Mouse (Mus musculus) liver, embryonic 14.5 days (tissue): ENCODE data around the gene Gm15319.
"Not testable (repeated sequence)": the region's sequence is repeated elsewhere in the genome, so short reads cannot be mapped to it uniquely, and the experiment has no call there.

Experiments used
- CTCF ChIP-seq: IDR thresholded peaks from 2 replicates; pipeline ENCODE4 v1.5.1; 2016; ENCODE audit warnings: antibody characterized with exemption, low read depth, control low read depth
- EP300 ChIP-seq: IDR thresholded peaks from 2 replicates; pipeline ENCODE4 v1.6.1; 2016; ENCODE audit warnings: antibody characterized with exemption, low read depth

DNA sequence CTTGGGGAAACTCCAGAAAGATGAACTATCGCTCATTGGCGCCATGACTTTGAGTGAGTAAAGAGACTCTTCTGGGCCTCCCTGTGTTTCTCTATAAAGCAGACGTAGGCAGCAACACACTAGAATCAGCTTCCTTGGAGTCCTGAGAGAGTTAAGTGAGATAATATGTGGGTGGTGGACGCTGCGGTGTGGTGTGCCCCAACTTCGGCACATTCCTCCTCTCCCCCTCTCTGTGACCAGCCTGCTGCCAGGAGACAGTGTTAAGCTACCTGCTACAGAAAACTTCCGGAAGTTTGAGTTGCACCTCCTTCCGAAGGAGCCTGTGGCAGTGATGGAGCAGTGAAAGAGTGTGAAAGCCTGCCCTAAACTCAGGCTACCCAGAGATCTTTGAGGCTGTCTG, 15.3 kb upstream of the Gm15319 start:
- not testable (repeated sequence) for TF ChIP-seq CTCF, EP300
